Comparison of ENCODE assay signal across 13 mouse cellular contexts in genomic region chr5:137481897-137482296, GRCm38 (mm10). TPM values are rescaled to one million over a fixed set of nuclear protein-coding genes. Genes with fewer than 3 reads are reported as not detected.
DNase-seq lines count a peak whose midpoint lies in the region; ATAC-seq and TF ChIP-seq lines count a peak whose summit lies in the region.
"Had no signal": no experiment of that assay in that cellular context is flagged by ENCODE, and none has a peak within 500 bp of the region (broad histone marks: within the 10 kb centered on the region; RNA-seq: fewer than 3 reads in every experiment).

No protein-coding gene starts in this region.

- no peak for TF ChIP-seq EP300 in heart, adult 2 months (IDR thresholded peaks at IDR 0.05; ENCODE audit: insufficient read depth, low read depth, low read length)

- no peaks in the 10 kb centered on the region for H3K9me3 ChIP-seq in midbrain, embryonic 10.5 days (replicated peaks)
- no peaks in the 10 kb centered on the region for H3K9me3 ChIP-seq in midbrain, embryonic 16.5 days (replicated peaks; ENCODE audit: control insufficient read depth, low read length, poor library complexity, severe bottlenecking)
- no peaks in the 10 kb centered on the region for H3K9me3 ChIP-seq in forebrain, embryonic 11.5 days (ENCODE audit: control insufficient read depth, low read length)

- peak; percentile 92 for DNase-seq in heart, adult 11 months
- no peak for DNase-seq in heart, adult 2 months
- peak; percentile 69 for DNase-seq in midbrain, embryonic 10.5 days (ENCODE audit: low spot score)
- peak; percentile 80 for DNase-seq in embryo, embryonic 9.5 days (ENCODE audit: extremely low spot score)
- DNase-seq in ovary, postnatal 36 days (ENCODE audit: low spot score), result peak; percentile 51
- DNase-seq in forebrain, embryonic 11.5 days (ENCODE audit: low spot score), result no peak
- no peak for DNase-seq in gastrocnemius, adult 18-20 months (ENCODE audit: low spot score)

- no peaks in the 10 kb centered on the region for H3K4me1 ChIP-seq in heart, adult 2 months (ENCODE audit: control insufficient read depth, insufficient read depth, low read length)
- peaks cover 52% of the 10 kb centered on the region for H3K4me1 ChIP-seq in midbrain, embryonic 10.5 days
- peaks cover 3% of the 10 kb centered on the region; the same call in 1 of the 2 replicates for H3K4me1 ChIP-seq in midbrain, embryonic 16.5 days (ENCODE audit: control insufficient read depth, insufficient read depth, low read length)
- H3K4me1 ChIP-seq in forebrain, embryonic 11.5 days (replicated peaks; ENCODE audit: control insufficient read depth, insufficient read depth, low read length), result peaks cover 10% of the 10 kb centered on the region; the same call in 1 of the 2 replicates

- H3K4me3 ChIP-seq in heart, adult 2 months, result no peak overlapping the region
- 0 out of 2 replicates have a peak overlapping the region, but pooled peaks have one; percentile 15 for H3K4me3 ChIP-seq in midbrain, embryonic 10.5 days
- no peak overlapping the region for H3K4me3 ChIP-seq in midbrain, embryonic 16.5 days (ENCODE audit: low read depth, low read length)
- no peak overlapping the region for H3K4me3 ChIP-seq in forebrain, embryonic 11.5 days (ENCODE audit: low read depth, low read length)

- intact Hi-C loops in heart, adult 2 months (cut with DNase I), result loop anchor here (5.0 kb wide), 1 partner anchor 170 kb away; no protein-coding TSS in a partner anchor

- no peak for TF ChIP-seq POLR2A in heart, adult 2 months (IDR thresholded peaks at IDR 0.05; ENCODE audit: insufficient read depth, low read depth, low read length)

- H3K79me2 ChIP-seq in heart, adult 2 months (replicated peaks; ENCODE audit: control insufficient read depth, insufficient read depth, low read length), result no peaks in the 10 kb centered on the region

- no peak overlapping the region for H3K27ac ChIP-seq in heart, adult 2 months
- peak overlapping the region; percentile 79 for H3K27ac ChIP-seq in midbrain, embryonic 10.5 days (replicated peaks)
- no peak overlapping the region for H3K27ac ChIP-seq in midbrain, embryonic 16.5 days (ENCODE audit: low read length)
- H3K27ac ChIP-seq in forebrain, embryonic 11.5 days (ENCODE audit: low read depth, low read length), result no peak overlapping the region

- 44% methylated on average over 8 of the region's 8 CpGs for WGBS in heart, adult 2 months
- WGBS in midbrain, embryonic 10.5 days, result 14% methylated on average over 8 of the region's 8 CpGs
- WGBS in midbrain, embryonic 16.5 days, result 10% methylated on average over 8 of the region's 8 CpGs
- WGBS in forebrain, embryonic 11.5 days, result 15% methylated on average over 8 of the region's 8 CpGs

- H3K4me2 ChIP-seq in midbrain, embryonic 16.5 days (ENCODE audit: low read length), result no peak overlapping the region
- no peak overlapping the region for H3K4me2 ChIP-seq in forebrain, embryonic 11.5 days (ENCODE audit: low read depth, low read length, severe bottlenecking)

- H3K36me3 ChIP-seq in heart, adult 2 months (ENCODE audit: control insufficient read depth, insufficient read depth, low read length), result no peaks in the 10 kb centered on the region
- no peaks in the 10 kb centered on the region for H3K36me3 ChIP-seq in midbrain, embryonic 10.5 days
- no peaks in the 10 kb centered on the region for H3K36me3 ChIP-seq in midbrain, embryonic 16.5 days (ENCODE audit: control insufficient read depth, insufficient read depth, low read length)
- H3K36me3 ChIP-seq in forebrain, embryonic 11.5 days (ENCODE audit: control insufficient read depth, insufficient read depth, low read length), result no peaks in the 10 kb centered on the region

- TF ChIP-seq CTCF in heart, adult 2 months (IDR thresholded peaks at IDR 0.05), result no peak

- H3K9ac ChIP-seq in heart, adult 2 months (ENCODE audit: low read depth, low read length), result no peak overlapping the region
- no peak overlapping the region for H3K9ac ChIP-seq in midbrain, embryonic 16.5 days (ENCODE audit: low read depth, low read length)
- no peak overlapping the region for H3K9ac ChIP-seq in forebrain, embryonic 11.5 days (ENCODE audit: low read length)

- H3K27me3 ChIP-seq in heart, adult 2 months (ENCODE audit: control insufficient read depth, insufficient read depth, low read length), result peaks cover 3% of the 10 kb centered on the region
- no peaks in the 10 kb centered on the region for H3K27me3 ChIP-seq in midbrain, embryonic 10.5 days (ENCODE audit: low read depth, poor library complexity, severe bottlenecking)
- peaks cover 9% of the 10 kb centered on the region for H3K27me3 ChIP-seq in midbrain, embryonic 16.5 days (ENCODE audit: control insufficient read depth, insufficient read depth, low read depth, low read length)
- H3K27me3 ChIP-seq in forebrain, embryonic 11.5 days (ENCODE audit: control insufficient read depth, insufficient read depth, low read length), result no peaks in the 10 kb centered on the region

- ATAC-seq in midbrain, embryonic 16.5 days, result no peak
- ATAC-seq in forebrain, embryonic 11.5 days (replicated peaks; ENCODE audit: low FRiP score), result no peak

RNA-seq across cellular contexts. Expression of gene Zan, which starts 5.0 kb away (rescaled TPM):
- not detected for total RNA-seq in heart, adult 2 months (2021)
- under 0.01 and 0.02 TPM in 2 replicates for polyA plus RNA-seq in heart, adult 2 months (2012; rRNA removed)
- 0.07 and 0.09 TPM in 2 replicates for polyA plus RNA-seq in midbrain, embryonic 10.5 days (2016; fragmentation: Nextera tagmentation; extraction: Ambion mirVana)
- polyA plus RNA-seq in midbrain, embryonic 16.5 days (2015; fragmentation: Nextera tagmentation; extraction: Ambion mirVana), result 0.12 and 0.18 TPM in 2 replicates
- polyA plus RNA-seq in forebrain, embryonic 11.5 days (2014; fragmentation: Nextera tagmentation; extraction: Ambion mirVana), result 0.11 and 0.15 TPM in 2 replicates
- under 1 TPM in 1 of 2 experiments, not detected in 1; 0.07 TPM for total RNA-seq in gastrocnemius, adult 18-20 months (2021)

RNA-seq across cellular contexts. Expression of gene Pop7, which starts 20.4 kb away (rescaled TPM):
- 10 to 100 TPM; 13.4 to 13.9 TPM for total RNA-seq in heart, adult 2 months (2021)
- polyA plus RNA-seq in heart, adult 2 months (2012; rRNA removed), result 22.7 and 25.6 TPM in 2 replicates
- 54.1 and 55.3 TPM in 2 replicates for polyA plus RNA-seq in midbrain, embryonic 10.5 days (2016; fragmentation: Nextera tagmentation; extraction: Ambion mirVana)
- polyA plus RNA-seq in midbrain, embryonic 16.5 days (2015; fragmentation: Nextera tagmentation; extraction: Ambion mirVana), result 76.3 and 80.5 TPM in 2 replicates
- 55.9 and 62.4 TPM in 2 replicates for polyA plus RNA-seq in forebrain, embryonic 11.5 days (2014; fragmentation: Nextera tagmentation; extraction: Ambion mirVana)
- total RNA-seq in gastrocnemius, adult 18-20 months (2021), result 10 to 100 TPM in 1 of 2 experiments, 1 to 10 TPM in 1; 8.9 to 10.8 TPM

RNA-seq across cellular contexts. Expression of gene Gigyf1, which starts 36.5 kb away (rescaled TPM):
- total RNA-seq in heart, adult 2 months (2021), result 10 to 100 TPM; 24.4 to 29.1 TPM
- polyA plus RNA-seq in heart, adult 2 months (2012; rRNA removed), result 19.6 and 21.0 TPM in 2 replicates
- 15.1 and 16.4 TPM in 2 replicates for polyA plus RNA-seq in midbrain, embryonic 10.5 days (2016; fragmentation: Nextera tagmentation; extraction: Ambion mirVana)
- 19.3 and 19.4 TPM in 2 replicates for polyA plus RNA-seq in midbrain, embryonic 16.5 days (2015; fragmentation: Nextera tagmentation; extraction: Ambion mirVana)
- polyA plus RNA-seq in forebrain, embryonic 11.5 days (2014; fragmentation: Nextera tagmentation; extraction: Ambion mirVana), result 14.0 and 14.9 TPM in 2 replicates
- total RNA-seq in gastrocnemius, adult 18-20 months (2021), result 10 to 100 TPM; 19.9 to 23.5 TPM

RNA-seq across cellular contexts. Expression of gene Epo, which starts 51.1 kb away (rescaled TPM):
- total RNA-seq in heart, adult 2 months (2021), result not detected
- polyA plus RNA-seq in heart, adult 2 months (2012; rRNA removed), result not detected in 2 replicates
- 2.6 and 5.5 TPM in 2 replicates for polyA plus RNA-seq in midbrain, embryonic 10.5 days (2016; fragmentation: Nextera tagmentation; extraction: Ambion mirVana)
- polyA plus RNA-seq in midbrain, embryonic 16.5 days (2015; fragmentation: Nextera tagmentation; extraction: Ambion mirVana), result not detected in 2 replicates
- 0.40 and 0.84 TPM in 2 replicates for polyA plus RNA-seq in forebrain, embryonic 11.5 days (2014; fragmentation: Nextera tagmentation; extraction: Ambion mirVana)
- total RNA-seq in gastrocnemius, adult 18-20 months (2021), result not detected
- total RNA-seq: CH12.LX; heart, postnatal 14 days; left cerebral cortex, adult 18-20 months had no signal
- polyA plus RNA-seq: neural tube, embryonic 14.5 days; testis, adult 2 months had no signal

RNA-seq across cellular contexts. Expression of gene Gnb2, which starts 51.4 kb away (rescaled TPM):
- total RNA-seq in heart, adult 2 months (2021), result 100 to 1,000 TPM; 222 to 249 TPM
- polyA plus RNA-seq in heart, adult 2 months (2012; rRNA removed), result 395 and 448 TPM in 2 replicates
- polyA plus RNA-seq in midbrain, embryonic 10.5 days (2016; fragmentation: Nextera tagmentation; extraction: Ambion mirVana), result 400 and 414 TPM in 2 replicates
- 496 and 512 TPM in 2 replicates for polyA plus RNA-seq in midbrain, embryonic 16.5 days (2015; fragmentation: Nextera tagmentation; extraction: Ambion mirVana)
- polyA plus RNA-seq in forebrain, embryonic 11.5 days (2014; fragmentation: Nextera tagmentation; extraction: Ambion mirVana), result 410 and 508 TPM in 2 replicates
- total RNA-seq in gastrocnemius, adult 18-20 months (2021), result 100 to 1,000 TPM; 111 to 134 TPM

Comparison
In these comparisons a context has a peak if more than half of its experiments do, and no peak if none do; other contexts are left out.
1. DNase-seq: peak in heart, adult 11 months (single experiment), midbrain, embryonic 10.5 days (single experiment), embryo, embryonic 9.5 days (single experiment) and ovary, postnatal 36 days (single experiment); none in heart, adult 2 months (0 of 2), forebrain, embryonic 11.5 days (single experiment) and gastrocnemius, adult 18-20 months (single experiment).